Mouse (Mus musculus) heart, postnatal 0 days (tissue): ENCODE data around the gene A430089I19Rik. TPM values are rescaled to one million over a fixed set of nuclear protein-coding genes. Genes with fewer than 3 reads are reported as not detected.
"Not testable (repeated sequence)": the region's sequence is repeated elsewhere in the genome, so short reads cannot be mapped to it uniquely, and the experiment has no call there.

ENCODE experiments used
- ATAC-seq: fragments of 200-750 bp; cut with Nextera tagmentation; 2 replicates; pipeline ENCODE4 v1.8.0; 2017; ENCODE audit warnings: low read depth, moderate number of reproducible peaks, moderate library complexity; ENCODE audit not compliant: insufficient read depth
- DNase-seq: peaks from one replicate; pipeline ENCODE4 v3.0.0-alpha.2; 2016; ENCODE audit warnings: low spot score
- H3K27ac ChIP-seq: fragments of 300-500 bp; sonication (generic); 2 replicates; pipeline ENCODE4 v1.5.1; 2014; ENCODE audit warnings: low read depth, mild to moderate bottlenecking
- H3K27me3 ChIP-seq: fragments of 300-500 bp; sonication (generic); 2 replicates; pipeline ENCODE4 v1.6.1; 2014; ENCODE audit warnings: low read length, mixed read lengths; ENCODE audit not compliant: control insufficient read depth, insufficient read depth
- H3K36me3 ChIP-seq: fragments of 300-500 bp; sonication (generic); replicated peaks from 2 replicates; pipeline ENCODE4 v1.6.1; 2014; ENCODE audit warnings: low read length, mixed read lengths; ENCODE audit not compliant: control insufficient read depth, insufficient read depth
- H3K4me1 ChIP-seq: fragments of 300-500 bp; sonication (generic); 2 replicates; pipeline ENCODE4 v1.6.1; 2014; ENCODE audit warnings: antibody characterized with exemption; ENCODE audit not compliant: control insufficient read depth, insufficient read depth
- H3K4me2 ChIP-seq: fragments of 300-500 bp; sonication (generic); 2 replicates; pipeline ENCODE4 v1.6.1; 2014; ENCODE audit warnings: low read depth, mild to moderate bottlenecking, low read length, moderate library complexity
- H3K4me3 ChIP-seq: fragments of 300-500 bp; sonication (generic); 2 replicates; pipeline ENCODE4 v1.5.1; 2014; ENCODE audit warnings: low read depth, low read length
- H3K9ac ChIP-seq: fragments of 300-500 bp; sonication (generic); replicated peaks from 2 replicates; pipeline ENCODE4 v1.6.1; 2014; ENCODE audit warnings: low read depth, low read length, mixed read lengths
- H3K9me3 ChIP-seq: fragments of 300-500 bp; sonication (generic); replicated peaks from 2 replicates; pipeline ENCODE4 v1.6.1; 2016; ENCODE audit warnings: low read length; ENCODE audit not compliant: control insufficient read depth
- WGBS: fragments of 180-500 bp; shearing (Covaris S2); extraction: QIAGEN DNeasy Blood & Tissue Kit; methylation state at CpG from one replicate; pipeline ENCODE4 v1.1.7; 2014; 5-methylcytosine and 5-hydroxymethylcytosine counted together
- polyA plus RNA-seq: library from polyadenylated mRNA; unstranded; fragments of >200 nt; fragmentation: Nextera tagmentation; extraction: Ambion mirVana; gene quantifications from 2 replicates; pipeline ENCODE4 v1.2.1, GENCODE M21; 2015
- total RNA-seq: library from RNA; depleted of rRNA; stranded (reverse); fragments of >200 nt; gene quantifications from 2 replicates; pipeline ENCODE4 v1.2.3, GENCODE M21; 2014; ENCODE audit warnings: low replicate concordance; rRNA removed

The A430089I19Rik gene
- not detected in 2 replicates for total RNA-seq
- polyA plus RNA-seq = not detected in 2 replicates

DNA sequence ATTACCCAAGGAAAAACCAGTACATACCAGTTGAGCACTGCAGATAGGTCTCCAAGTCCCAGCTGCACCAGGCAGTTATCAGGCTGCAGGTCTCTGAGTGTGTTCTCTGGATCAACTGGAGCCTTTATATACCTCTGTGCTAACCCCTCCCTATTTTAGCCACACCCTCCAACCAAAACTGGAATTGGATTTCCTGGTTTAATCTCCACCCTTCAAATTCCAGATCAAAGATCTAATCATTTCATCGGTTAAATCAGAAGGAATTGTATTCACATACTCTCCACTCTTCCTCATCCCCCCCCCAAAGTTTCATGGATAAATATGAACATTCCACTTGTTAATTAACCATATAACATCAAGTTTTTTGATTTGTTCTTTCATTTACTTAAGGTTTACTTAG is at the start of gene A430089I19Rik:
Gene A430089I19Rik (minus strand): TSS at position 101 of the 400 bp plus-strand sequence.
- H3K27ac ChIP-seq, H3K9me3 ChIP-seq, H3K9ac ChIP-seq, ATAC-seq, H3K4me1 ChIP-seq, H3K27me3 ChIP-seq, H3K36me3 ChIP-seq, H3K4me2 ChIP-seq, DNase-seq, H3K4me3 ChIP-seq: not testable (repeated sequence)
- 86% methylated on average over 1 of the region's 1 CpGs for WGBS

DNA sequence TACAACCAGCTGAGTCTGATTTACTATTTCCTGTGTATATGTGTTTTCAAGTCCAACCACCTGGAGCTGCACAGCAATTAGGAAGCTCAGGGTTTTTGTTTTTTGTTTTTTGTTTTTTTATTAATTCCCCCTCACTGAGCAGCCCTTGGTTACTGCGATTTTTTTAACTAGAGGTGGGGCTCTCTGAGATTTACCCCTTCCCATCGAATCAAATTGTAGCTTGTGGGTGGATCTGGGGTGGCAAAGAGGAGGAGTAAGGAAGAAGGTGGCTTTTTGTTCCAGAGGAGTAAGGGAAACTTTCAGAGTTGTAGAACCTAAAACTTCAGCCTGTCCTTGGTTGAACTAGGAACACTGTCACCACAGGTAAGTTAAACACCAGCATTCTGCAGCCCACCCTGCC is 32.9 kb upstream of the A430089I19Rik start, which contains the start of gene AA792892:
Gene AA792892 (plus strand): TSS at position 301 of the 400 bp plus-strand sequence.
- not testable (repeated sequence) for H3K4me2 ChIP-seq, H3K36me3 ChIP-seq, H3K4me1 ChIP-seq, H3K27ac ChIP-seq, ATAC-seq, H3K27me3 ChIP-seq, H3K4me3 ChIP-seq, DNase-seq, H3K9ac ChIP-seq, H3K9me3 ChIP-seq
- WGBS = no CpG with 5 or more reads among the region's 2 CpGs

DNA sequence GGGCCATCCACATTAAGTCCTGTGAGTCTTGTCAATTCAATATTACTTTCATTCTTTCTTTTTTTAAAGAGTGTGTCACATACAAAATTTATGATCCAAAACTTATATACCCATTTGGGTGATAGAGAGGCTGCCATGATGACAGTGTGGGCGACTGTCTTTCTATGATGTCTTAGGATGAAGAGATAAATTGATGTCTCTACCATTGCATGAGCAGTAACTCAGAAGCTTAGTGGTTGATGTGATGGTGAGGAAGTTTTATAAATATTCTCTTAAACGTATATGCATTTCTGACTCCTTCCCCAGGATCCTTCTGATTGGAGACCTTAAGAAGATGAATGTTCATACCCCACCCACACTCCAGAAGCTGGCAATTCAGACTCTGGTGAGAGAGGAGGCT is 7.5 kb upstream of the A430089I19Rik start, which contains the start of gene Gm6502:
Gene Gm6502 (plus strand): TSS at position 301 of the 400 bp plus-strand sequence.
- H3K27me3 ChIP-seq, H3K4me1 ChIP-seq, H3K4me2 ChIP-seq, H3K27ac ChIP-seq, ATAC-seq, H3K9ac ChIP-seq, H3K9me3 ChIP-seq, H3K36me3 ChIP-seq, H3K4me3 ChIP-seq, DNase-seq: not testable (repeated sequence)
- no CpG with 5 or more reads among the region's 2 CpGs for WGBS

Other genes starting within 250 kb of the A430089I19Rik start
- not detected in 2 replicates for gene BC061212, start 236.3 kb downstream of the A430089I19Rik start, total RNA-seq
- gene BC061212, start 236.3 kb downstream of the A430089I19Rik start, polyA plus RNA-seq = not detected in 2 replicates
- not detected in 2 replicates for gene Gm6351, start 230.4 kb downstream of the A430089I19Rik start, total RNA-seq
- gene Gm6351, start 230.4 kb downstream of the A430089I19Rik start, polyA plus RNA-seq = not detected in 2 replicates
- not detected in 2 replicates for gene Gm3106, start 88.8 kb downstream of the A430089I19Rik start, total RNA-seq
- gene Gm3106, start 88.8 kb downstream of the A430089I19Rik start, polyA plus RNA-seq = not detected in 2 replicates
- not detected in 2 replicates for gene Gm6502, start 7.6 kb upstream of the A430089I19Rik start, total RNA-seq
- not detected in 2 replicates for gene Gm6502, start 7.6 kb upstream of the A430089I19Rik start, polyA plus RNA-seq
- not detected in 2 replicates for gene AA792892, start 33.0 kb upstream of the A430089I19Rik start, total RNA-seq
- not detected in 2 replicates for gene AA792892, start 33.0 kb upstream of the A430089I19Rik start, polyA plus RNA-seq
- not detected in 2 replicates for gene Gm7682, start 139.0 kb upstream of the A430089I19Rik start, total RNA-seq
- gene Gm7682, start 139.0 kb upstream of the A430089I19Rik start, polyA plus RNA-seq = not detected in 2 replicates
- not detected in 2 replicates for gene Gm3139, start 219.5 kb upstream of the A430089I19Rik start, total RNA-seq
- gene Gm3139, start 219.5 kb upstream of the A430089I19Rik start, polyA plus RNA-seq = not detected in 2 replicates